Mouse (Mus musculus) limb, embryonic 10.5 days (tissue): ENCODE measurements around the gene Sf1. TPM values are rescaled to one million over a fixed set of nuclear protein-coding genes. Genes with fewer than 3 reads are reported as not detected.

Source experiments
- DNase-seq: peaks from one replicate; pipeline ENCODE4 v3.0.0-alpha.2; 2017; ENCODE audit warnings: low spot score
- H3K27ac ChIP-seq: fragments of 300-500 bp; sonication (generic); 2 replicates; pipeline ENCODE4 v1.5.1; 2016; ENCODE audit warnings: mild to moderate bottlenecking
- H3K27me3 ChIP-seq: fragments of 300-500 bp; sonication (generic); 2 replicates; pipeline ENCODE4 v1.6.1; 2016; ENCODE audit warnings: low read depth, mild to moderate bottlenecking; ENCODE audit not compliant: poor library complexity, severe bottlenecking
- H3K36me3 ChIP-seq: fragments of 300-500 bp; sonication (generic); 2 replicates; pipeline ENCODE4 v1.6.1; 2016; ENCODE audit warnings: mild to moderate bottlenecking, moderate library complexity
- H3K4me1 ChIP-seq: fragments of 300-500 bp; sonication (generic); 2 replicates; pipeline ENCODE4 v1.6.1; 2016
- H3K4me3 ChIP-seq: fragments of 300-500 bp; sonication (generic); 2 replicates; pipeline ENCODE4 v1.5.1; 2016; ENCODE audit warnings: mild to moderate bottlenecking, moderate library complexity
- H3K9me3 ChIP-seq: fragments of 300-500 bp; sonication (generic); replicated peaks from 2 replicates; pipeline ENCODE4 v1.6.1; 2016; ENCODE audit warnings: mild to moderate bottlenecking
- WGBS: fragments of 180-500 bp; shearing (Covaris S2); methylation state at CpG from one replicate; pipeline ENCODE4 v1.1.7; 2016; 5-methylcytosine and 5-hydroxymethylcytosine counted together
- polyA plus RNA-seq: library from polyadenylated mRNA; unstranded; fragments of >200 nt; fragmentation: Nextera tagmentation; extraction: Ambion mirVana; gene quantifications from 2 replicates; pipeline ENCODE4 v1.2.1, GENCODE M21; 2016

Gene Sf1
- polyA plus RNA-seq, 1 experiment from 2014 or later: 193 TPM

DNA sequence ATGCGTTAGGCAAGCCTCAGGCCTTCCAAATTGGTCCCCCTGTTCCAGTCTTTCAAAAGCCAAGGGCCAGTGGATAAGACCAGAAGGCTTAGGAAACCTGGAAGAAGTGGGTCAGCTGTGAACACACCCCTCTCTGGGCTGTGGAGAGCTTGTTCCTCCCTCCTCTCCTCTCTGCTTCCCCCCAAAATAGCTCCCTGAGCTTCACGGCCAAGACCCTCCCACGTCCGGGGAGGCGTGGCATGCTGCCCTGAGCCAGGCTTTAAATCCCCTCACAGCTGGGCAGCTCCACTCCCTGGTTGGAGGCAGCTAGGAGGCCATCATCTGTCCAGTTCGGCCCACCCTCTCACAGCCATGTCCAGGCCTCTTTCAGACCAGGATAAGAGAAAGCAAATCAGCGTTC is 20.6 kb downstream of the Sf1 start, which contains the start of gene Pygm:
Pygm (plus strand) TSS at position 272 of the 400 bp plus-strand sequence.
- Histone ChIP-seq H3K9me3 (no peaks in the 10 kb centered on the region), H3K4me1 (peaks cover 34% of the 10 kb centered on the region), H3K27me3 (peaks cover 15% of the 10 kb centered on the region), H3K4me3 (no peak within 1 kb of the TSS), H3K36me3 (peaks cover 14% of the 10 kb centered on the region), H3K27ac (peak within 1 kb of the TSS; percentile 43; the same call in 1 of the 2 replicates)
- WGBS: 21% methylated on average over 7 of the region's 7 CpGs
- DNase-seq: no peak

DNA sequence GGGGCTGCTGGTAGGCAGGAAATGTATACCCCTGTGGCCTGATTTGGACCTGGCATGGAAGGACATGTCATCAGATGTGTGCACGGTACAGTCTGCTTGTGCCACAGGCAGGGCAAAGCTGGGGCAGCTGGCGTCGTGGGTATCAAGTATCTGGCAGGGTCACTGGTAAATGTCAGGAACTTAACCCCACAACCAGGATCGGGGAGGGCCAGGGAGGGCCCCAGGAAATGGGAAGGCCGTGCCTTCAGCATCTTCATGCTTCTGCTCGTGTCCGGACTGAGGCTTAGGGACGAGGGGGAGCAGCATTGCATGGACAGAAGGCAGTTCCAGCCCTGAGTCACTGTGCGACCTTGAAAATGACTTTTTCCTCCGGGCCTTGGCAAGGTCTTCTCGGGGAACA is 21.5 kb downstream of the Sf1 start:
- Histone ChIP-seq H3K27ac (peak overlapping the region; percentile 43; the same call in 1 of the 2 replicates), H3K9me3 (no peaks in the 10 kb centered on the region), H3K4me3 (no peak overlapping the region), H3K4me1 (peaks cover 42% of the 10 kb centered on the region), H3K27me3 (peaks cover 16% of the 10 kb centered on the region), H3K36me3 (peaks cover 6% of the 10 kb centered on the region; the same call in 1 of the 2 replicates)
- whole genome bisulfite sequencing: 74% methylated on average over 11 of the region's 11 CpGs
- DNase-seq: no peak

DNA sequence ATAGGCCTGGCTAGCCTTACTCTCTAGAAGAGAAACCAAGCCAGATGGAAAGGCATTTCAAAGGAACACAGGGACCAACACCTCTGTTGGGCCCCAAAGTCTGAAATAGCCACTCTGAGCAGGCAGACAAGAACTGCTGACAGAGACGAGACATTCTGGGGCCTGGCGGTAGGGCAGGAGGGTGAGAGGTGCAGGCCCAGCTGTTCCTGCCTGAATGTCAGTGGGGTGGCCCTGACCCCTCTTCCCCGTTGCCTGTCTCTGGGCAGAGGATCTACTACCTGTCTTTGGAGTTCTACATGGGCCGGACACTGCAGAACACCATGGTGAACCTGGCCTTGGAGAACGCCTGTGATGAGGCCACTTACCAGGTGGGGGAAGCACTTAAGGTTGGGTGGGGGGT is 21.9 kb downstream of the Sf1 start:
- no peak overlapping the region for H3K27ac ChIP-seq
- peaks cover 46% of the 10 kb centered on the region for H3K4me1 ChIP-seq
- no peak for DNase-seq
- 0 out of 2 replicates have a peak, but pooled peaks cover 5% of the 10 kb centered on the region for H3K36me3 ChIP-seq
- H3K27me3 ChIP-seq: peaks cover 16% of the 10 kb centered on the region
- H3K4me3 ChIP-seq: no peak overlapping the region
- H3K9me3 ChIP-seq: no peaks in the 10 kb centered on the region
- 67% methylated on average over 5 of the region's 5 CpGs for WGBS

DNA sequence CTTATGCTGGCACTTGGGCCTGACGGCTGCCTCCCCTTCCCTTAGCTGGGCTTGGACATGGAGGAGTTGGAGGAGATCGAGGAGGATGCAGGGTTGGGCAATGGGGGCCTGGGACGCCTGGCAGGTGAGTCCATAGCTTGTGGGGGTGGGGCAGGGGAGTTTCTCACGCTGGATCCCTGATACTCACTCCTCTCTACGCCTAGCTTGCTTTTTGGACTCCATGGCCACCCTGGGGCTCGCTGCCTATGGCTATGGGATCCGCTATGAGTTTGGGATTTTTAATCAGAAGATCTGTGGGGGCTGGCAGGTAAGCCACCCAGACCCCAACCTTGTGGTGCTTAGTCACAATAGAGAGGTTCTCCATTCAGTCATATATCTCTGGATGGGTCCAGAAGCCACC is 22.3 kb downstream of the Sf1 start:
- Histone ChIP-seq H3K4me1 (peaks cover 50% of the 10 kb centered on the region), H3K9me3 (no peaks in the 10 kb centered on the region), H3K27ac (no peak overlapping the region), H3K27me3 (peaks cover 16% of the 10 kb centered on the region), H3K4me3 (no peak overlapping the region), H3K36me3 (0 out of 2 replicates have a peak, but pooled peaks cover under 1% of the 10 kb centered on the region)
- WGBS: 80% methylated on average over 7 of the region's 7 CpGs
- DNase-seq: no peak

DNA sequence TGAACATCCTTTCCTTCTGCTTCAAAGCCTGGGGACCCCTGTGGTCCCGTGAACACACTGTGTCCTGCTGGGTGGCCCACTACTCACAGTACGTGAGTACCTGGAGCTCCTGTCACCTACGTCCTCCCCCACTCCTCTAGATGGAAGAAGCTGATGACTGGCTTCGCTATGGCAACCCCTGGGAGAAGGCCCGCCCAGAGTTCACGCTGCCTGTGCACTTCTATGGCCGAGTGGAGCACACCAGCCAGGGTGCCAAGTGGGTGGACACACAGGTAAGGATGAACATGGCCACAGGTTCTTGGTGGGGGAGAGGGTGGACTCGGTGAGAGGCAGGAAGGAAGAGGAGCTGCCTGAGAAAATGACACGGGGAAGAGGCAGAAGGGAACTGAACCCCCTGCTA is 22.7 kb downstream of the Sf1 start:
- Histone ChIP-seq H3K4me3 (no peak overlapping the region), H3K4me1 (peaks cover 51% of the 10 kb centered on the region), H3K27me3 (peaks cover 16% of the 10 kb centered on the region), H3K9me3 (no peaks in the 10 kb centered on the region), H3K36me3 (no peaks in the 10 kb centered on the region), H3K27ac (no peak overlapping the region)
- WGBS: 63% methylated on average over 9 of the region's 9 CpGs
- no peak for DNase-seq

DNA sequence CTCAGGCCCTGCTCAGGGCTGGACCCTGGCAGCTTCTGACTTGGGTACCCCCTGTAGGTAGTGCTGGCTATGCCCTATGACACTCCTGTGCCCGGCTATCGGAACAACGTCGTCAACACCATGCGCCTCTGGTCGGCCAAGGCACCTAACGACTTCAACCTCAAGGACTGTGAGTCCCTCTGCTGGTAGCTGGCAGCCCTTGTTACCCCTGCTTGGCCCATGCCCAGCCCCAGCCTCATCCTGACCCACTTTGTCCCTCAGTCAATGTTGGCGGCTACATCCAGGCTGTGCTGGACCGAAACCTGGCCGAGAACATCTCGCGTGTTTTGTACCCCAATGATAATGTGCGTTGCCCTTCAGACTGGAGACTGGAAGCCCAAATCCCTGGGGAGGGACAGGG is 24.5 kb downstream of the Sf1 start:
- 82% methylated on average over 13 of the region's 13 CpGs for WGBS
- Histone ChIP-seq H3K27me3 (peaks cover 16% of the 10 kb centered on the region), H3K4me1 (peaks cover 49% of the 10 kb centered on the region), H3K27ac (no peak overlapping the region), H3K36me3 (no peaks in the 10 kb centered on the region), H3K9me3 (no peaks in the 10 kb centered on the region), H3K4me3 (no peak overlapping the region)
- no peak for DNase-seq

DNA sequence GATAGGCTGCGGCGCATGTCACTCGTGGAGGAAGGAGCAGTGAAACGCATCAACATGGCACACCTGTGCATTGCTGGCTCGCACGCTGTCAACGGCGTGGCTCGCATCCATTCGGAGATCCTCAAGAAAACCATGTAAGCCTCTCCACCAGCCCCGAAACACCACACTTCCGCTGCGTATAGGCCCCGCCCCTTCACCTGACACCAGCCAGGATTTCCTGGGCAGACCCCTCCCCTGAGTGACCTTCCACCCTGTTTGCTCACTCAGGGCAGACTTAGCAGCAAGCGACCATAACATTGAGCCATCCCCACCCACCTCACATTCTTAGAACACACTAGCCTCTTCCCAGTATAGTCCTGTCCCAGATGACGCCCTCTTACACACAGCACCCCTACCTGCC is 26.3 kb downstream of the Sf1 start:
- peak overlapping the region; percentile 66 for H3K27ac ChIP-seq
- H3K36me3 ChIP-seq: no peaks in the 10 kb centered on the region
- H3K9me3 ChIP-seq: no peaks in the 10 kb centered on the region
- H3K4me3 ChIP-seq: peak overlapping the region; percentile 53
- peaks cover 16% of the 10 kb centered on the region for H3K27me3 ChIP-seq
- 6% methylated on average over 16 of the region's 16 CpGs for WGBS
- peaks cover 31% of the 10 kb centered on the region for H3K4me1 ChIP-seq
- DNase-seq: no peak

DNA sequence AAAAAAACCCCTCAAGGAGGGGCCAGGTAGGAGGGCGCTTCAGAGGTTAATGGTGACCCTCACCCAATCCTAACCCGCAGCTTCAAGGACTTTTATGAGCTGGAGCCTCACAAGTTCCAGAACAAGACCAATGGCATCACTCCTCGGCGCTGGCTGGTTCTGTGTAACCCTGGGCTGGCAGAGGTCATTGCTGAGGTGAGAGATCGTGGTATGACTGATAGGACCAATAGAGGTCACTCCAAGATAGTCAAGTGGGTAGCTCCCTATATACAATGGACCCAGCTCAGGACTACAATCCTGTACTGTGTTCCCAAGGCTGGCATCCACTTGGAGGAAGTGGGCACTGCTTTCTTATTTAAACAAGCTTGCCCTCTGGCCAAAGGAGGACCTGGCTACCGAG is 26.8 kb downstream of the Sf1 start:
- Histone ChIP-seq H3K27ac (0 out of 2 replicates have a peak overlapping the region, but pooled peaks have one; percentile 66), H3K27me3 (peaks cover 16% of the 10 kb centered on the region), H3K36me3 (no peaks in the 10 kb centered on the region), H3K4me1 (peaks cover 26% of the 10 kb centered on the region), H3K9me3 (no peaks in the 10 kb centered on the region), H3K4me3 (peak overlapping the region; percentile 53)
- DNase-seq: no peak
- 55% methylated on average over 6 of the region's 6 CpGs for WGBS

DNA sequence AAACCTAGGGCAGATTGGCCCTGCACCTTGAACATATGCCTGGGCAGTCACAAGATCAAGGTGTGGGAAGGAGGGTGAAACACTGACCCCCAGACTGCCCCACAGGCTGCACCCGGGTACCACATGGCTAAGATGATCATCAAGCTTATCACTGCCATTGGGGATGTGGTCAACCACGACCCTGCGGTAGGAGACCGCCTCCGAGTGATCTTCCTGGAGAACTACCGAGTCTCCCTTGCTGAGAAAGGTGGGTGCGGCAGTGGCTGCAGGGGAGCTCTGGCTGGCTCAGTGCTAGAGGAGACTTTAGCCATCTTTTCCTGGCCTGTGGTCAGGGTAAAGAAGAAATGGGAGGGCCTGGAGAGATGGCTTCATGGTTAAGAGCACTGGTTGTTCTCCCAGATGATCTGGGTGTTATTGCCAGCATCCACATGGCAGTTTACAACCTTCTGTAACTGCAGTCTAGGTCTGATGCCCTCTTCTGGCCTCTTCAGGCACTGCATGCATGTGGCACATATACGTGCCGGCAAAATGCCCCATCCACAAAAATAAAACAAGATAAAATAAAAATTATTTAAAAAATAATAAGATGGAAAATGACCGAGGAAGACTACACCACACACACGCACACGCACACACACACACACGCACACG is 29.4 kb downstream of the Sf1 start:
- H3K27me3 ChIP-seq: peaks cover 28% of the 10 kb centered on the region
- WGBS: 92% methylated on average over 14 of the region's 14 CpGs
- H3K27ac ChIP-seq: no peak overlapping the region
- no peak overlapping the region for H3K4me3 ChIP-seq
- H3K9me3 ChIP-seq: no peaks in the 10 kb centered on the region
- H3K4me1 ChIP-seq: peaks cover 22% of the 10 kb centered on the region
- H3K36me3 ChIP-seq: no peaks in the 10 kb centered on the region
- no peak for DNase-seq

DNA sequence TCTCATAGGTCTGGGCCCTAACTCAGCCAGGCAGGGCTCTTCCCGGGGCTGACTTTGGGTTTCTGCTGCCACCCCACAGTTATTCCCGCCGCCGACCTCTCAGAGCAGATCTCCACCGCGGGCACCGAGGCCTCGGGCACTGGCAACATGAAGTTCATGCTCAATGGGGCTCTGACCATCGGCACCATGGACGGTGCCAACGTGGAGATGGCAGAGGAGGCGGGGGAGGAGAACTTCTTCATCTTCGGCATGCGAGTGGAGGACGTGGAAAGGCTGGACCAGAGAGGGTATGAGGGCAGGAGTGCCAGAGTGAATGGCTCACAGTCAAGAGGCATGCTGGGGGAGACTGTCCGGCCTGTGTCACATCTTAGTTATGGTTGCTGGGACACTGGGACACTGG is 30.1 kb downstream of the Sf1 start:
- Histone ChIP-seq H3K4me3 (no peak overlapping the region), H3K36me3 (no peaks in the 10 kb centered on the region), H3K27ac (no peak overlapping the region), H3K4me1 (peaks cover 30% of the 10 kb centered on the region), H3K27me3 (peaks cover 32% of the 10 kb centered on the region), H3K9me3 (no peaks in the 10 kb centered on the region)
- 93% methylated on average over 16 of the region's 16 CpGs for WGBS
- DNase-seq: no peak

DNA sequence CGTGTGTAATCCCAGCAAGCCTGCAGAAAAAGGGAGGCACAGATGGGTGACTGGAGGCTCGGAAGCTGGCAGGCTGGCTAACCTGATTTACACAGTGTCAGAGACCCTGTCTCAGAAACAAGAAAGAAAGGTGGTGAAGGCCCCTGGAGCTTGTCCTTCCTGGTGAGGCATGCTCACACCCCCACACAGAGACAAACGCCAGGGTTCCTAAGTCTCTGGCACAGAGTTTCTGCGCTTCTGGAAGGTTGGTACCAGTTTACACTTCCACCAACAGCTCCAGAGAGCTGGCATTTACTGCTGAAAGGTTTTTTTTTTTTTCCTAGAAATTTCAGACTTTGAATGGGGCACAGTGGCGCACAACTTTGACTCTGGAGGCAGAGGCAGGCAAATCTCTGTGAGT is 32.7 kb downstream of the Sf1 start:
- Histone ChIP-seq H3K27me3 (peaks cover 51% of the 10 kb centered on the region), H3K27ac (no peak overlapping the region), H3K36me3 (no peaks in the 10 kb centered on the region), H3K9me3 (no peaks in the 10 kb centered on the region), H3K4me1 (peaks cover 32% of the 10 kb centered on the region), H3K4me3 (no peak overlapping the region)
- 89% methylated on average over 5 of the region's 5 CpGs for whole genome bisulfite sequencing
- DNase-seq: no peak

DNA sequence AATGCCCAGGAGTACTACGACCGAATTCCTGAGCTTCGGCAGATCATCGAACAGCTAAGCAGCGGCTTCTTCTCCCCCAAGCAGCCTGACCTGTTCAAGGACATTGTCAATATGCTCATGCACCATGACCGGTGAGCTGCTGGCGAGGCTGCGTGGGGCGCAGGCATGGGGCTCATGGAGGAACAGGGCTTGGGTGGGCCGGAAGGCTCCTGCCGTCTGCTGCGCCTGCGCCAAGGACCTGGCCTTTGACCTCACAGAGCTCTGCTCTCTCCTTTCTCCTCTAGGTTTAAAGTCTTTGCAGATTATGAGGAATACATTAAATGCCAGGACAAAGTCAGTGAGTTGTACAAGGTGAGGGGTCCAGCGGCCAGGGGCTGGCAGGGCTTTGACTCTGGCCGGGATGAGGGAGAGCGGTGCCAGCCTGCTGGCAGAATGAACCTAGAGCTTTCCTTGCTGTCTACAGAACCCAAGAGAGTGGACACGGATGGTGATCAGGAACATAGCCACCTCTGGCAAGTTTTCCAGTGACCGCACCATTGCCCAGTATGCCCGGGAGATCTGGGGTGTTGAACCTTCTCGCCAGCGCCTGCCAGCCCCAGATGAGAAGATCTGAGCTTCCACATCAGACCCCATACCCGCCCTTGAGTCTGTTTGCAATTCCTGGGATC is 34.2 kb downstream of the Sf1 start:
- Histone ChIP-seq H3K9me3 (no peaks in the 10 kb centered on the region), H3K4me3 (no peak overlapping the region; the same call in 1 of the 2 replicates), H3K27me3 (peaks cover 66% of the 10 kb centered on the region), H3K4me1 (peaks cover 46% of the 10 kb centered on the region), H3K36me3 (no peaks in the 10 kb centered on the region), H3K27ac (no peak overlapping the region)
- 80% methylated on average over 22 of the region's 22 CpGs for WGBS
- DNase-seq: no peak

DNA sequence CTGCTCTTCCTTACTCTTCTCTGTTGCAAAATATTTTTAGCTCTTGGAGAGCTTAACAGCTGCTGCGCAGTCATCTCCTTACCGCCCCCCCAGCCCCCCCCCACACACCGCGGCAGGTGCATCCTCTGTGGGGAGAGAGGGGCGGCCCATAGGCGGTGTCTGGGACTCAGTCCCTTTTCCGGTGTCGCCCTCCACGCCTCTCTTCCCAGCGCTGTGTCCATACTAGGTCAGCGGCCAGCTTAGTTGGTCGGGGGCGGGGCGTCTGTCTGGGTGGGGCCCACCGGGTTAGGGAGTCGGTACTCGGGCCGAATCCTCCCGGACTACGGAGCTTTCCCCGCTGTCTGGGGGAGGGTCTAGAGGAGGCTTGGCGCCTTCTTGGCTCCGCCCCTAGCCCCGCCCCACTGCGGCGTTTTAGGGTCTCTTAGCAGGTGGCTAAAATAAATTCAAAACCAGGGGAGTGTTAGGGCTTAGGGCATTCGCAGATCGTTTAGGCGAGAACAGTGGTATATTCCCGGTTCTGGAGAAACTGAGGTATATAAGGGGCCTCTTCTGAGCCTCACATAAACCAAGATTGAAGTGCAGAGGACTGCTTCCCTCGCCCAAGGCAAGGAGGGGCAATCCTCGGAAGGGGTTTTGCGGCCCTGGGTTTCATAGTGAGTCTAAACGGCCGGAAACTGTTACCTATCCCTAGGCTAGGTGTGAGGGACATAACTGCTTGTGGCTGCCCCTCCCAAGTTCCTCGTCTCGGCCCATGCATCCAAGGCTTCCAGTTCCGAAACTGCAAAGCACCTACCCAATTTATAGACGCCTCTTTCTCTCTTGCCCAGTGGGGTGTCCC is 35.2 kb downstream of the Sf1 start:
- Histone ChIP-seq H3K27me3 (peaks cover 75% of the 10 kb centered on the region), H3K27ac (peak overlapping the region; percentile 77; the same call in 1 of the 2 replicates), H3K4me1 (peaks cover 56% of the 10 kb centered on the region), H3K4me3 (peak overlapping the region; percentile 74), H3K36me3 (no peaks in the 10 kb centered on the region), H3K9me3 (no peaks in the 10 kb centered on the region)
- DNase-seq: peak; percentile 59
- WGBS: 1% methylated on average over 39 of the region's 39 CpGs
